Mouse (Mus musculus): ENCODE results near the gene Rundc3a.
A peak's percentile ranks its signal among the peaks of the same experiment; 100 is the strongest.

Gene Rundc3a

GRCm38 (mm10) chr11:102436471-102436790 lies 43.2 kb downstream of the Rundc3a start:
- DNase-seq, result no peak

GRCm38 (mm10) chr11:102437120-102438061 lies 44.2 kb downstream of the Rundc3a start:
- DNase-seq, result peak; percentile 67 to 84

GRCm38 (mm10) chr11:102438212-102439092 lies 45.2 kb downstream of the Rundc3a start:
- DNase-seq, result peak; percentile 75 to 91

GRCm38 (mm10) chr11:102439093-102440082 lies 46.2 kb downstream of the Rundc3a start:
- no peak for DNase-seq

- DNase-seq, result no peak
Measured at GRCm38 (mm10) chr11:102440255-102440654, 47.1 kb downstream of the Rundc3a start.

- DNase-seq, result no peak
Measured at GRCm38 (mm10) chr11:102441434-102441833, 48.2 kb downstream of the Rundc3a start.

- DNase-seq, result no peak
Measured at GRCm38 (mm10) chr11:102442089-102442488, 48.9 kb downstream of the Rundc3a start.

- DNase-seq, result no peak
Measured at GRCm38 (mm10) chr11:102443740-102444139, 50.5 kb downstream of the Rundc3a start.

GRCm38 (mm10) chr11:102444321-102444720 lies 51.1 kb downstream of the Rundc3a start:
- DNase-seq, result no peak

- no peak for DNase-seq
Measured at GRCm38 (mm10) chr11:102444781-102445180, 51.6 kb downstream of the Rundc3a start.

- no peak for DNase-seq
Measured at GRCm38 (mm10) chr11:102445264-102445890, 52.2 kb downstream of the Rundc3a start.

- peak in 1 of 2 experiments; percentile 68 for DNase-seq
Measured at GRCm38 (mm10) chr11:102445891-102446361, 52.7 kb downstream of the Rundc3a start.

- no peak for DNase-seq
Measured at GRCm38 (mm10) chr11:102446581-102447461, 53.6 kb downstream of the Rundc3a start.

- peak in 1 of 2 experiments; percentile 85 for DNase-seq
Measured at GRCm38 (mm10) chr11:102447497-102447896, 54.3 kb downstream of the Rundc3a start, which contains the start of gene Fam171a2. TSS of gene Fam171a2 (minus strand) at chr11:102447682.

GRCm38 (mm10) chr11:102448327-102448726 lies 55.1 kb downstream of the Rundc3a start:
- DNase-seq, result no peak

GRCm38 (mm10) chr11:102449043-102450008 lies 56.1 kb downstream of the Rundc3a start:
- DNase-seq, result peak in 1 of 2 experiments; percentile 58
